In the genomic region with DNA sequence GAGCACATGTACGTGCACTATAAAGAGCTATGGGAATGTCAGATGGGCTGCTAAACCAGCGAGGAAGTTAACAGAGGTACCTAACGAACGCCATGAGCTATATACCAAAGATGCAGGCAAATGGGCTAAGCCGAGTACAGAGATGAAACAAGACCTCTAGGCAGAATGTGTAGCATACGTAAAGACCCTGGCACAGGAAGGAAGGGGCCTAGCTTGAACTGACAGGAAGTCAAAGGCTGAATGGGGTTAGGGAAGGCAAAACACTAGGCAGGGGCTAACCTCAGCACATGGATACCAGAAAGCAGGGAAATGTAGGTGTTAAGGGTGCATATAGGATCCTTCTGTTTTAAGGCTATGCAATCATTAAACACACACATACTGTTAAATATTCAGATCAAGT, we compare ENCODE assay signal across 20 mouse cellular contexts.
"Had no signal": no experiment of that assay in that cellular context is flagged by ENCODE, and none has a peak within 500 bp of the region (broad histone marks: within the 10 kb centered on the region; RNA-seq: fewer than 3 reads in every experiment).

No protein-coding gene starts in this region.

- H3K4me3 ChIP-seq: heart, embryonic 10.5 days; heart, embryonic 12.5 days; intestine, embryonic 15.5 days; layer of hippocampus, adult 2 months; left cerebral cortex, adult 2 months; limb, embryonic 13.5 days; limb, embryonic 15.5 days had no signal

- ATAC-seq: forebrain, postnatal 0 days; hindbrain, embryonic 16.5 days; inflammation-experienced regulatory T-cells, adult 6 months; intestine, embryonic 15.5 days; intestine, postnatal 0 days had no signal

- H3K4me2 ChIP-seq: heart, embryonic 12.5 days; hindbrain, embryonic 14.5 days; intestine, embryonic 15.5 days; limb, embryonic 13.5 days; limb, embryonic 15.5 days had no signal

- H3K9me3 ChIP-seq: heart, embryonic 10.5 days; heart, embryonic 12.5 days; intestine, embryonic 15.5 days; limb, embryonic 13.5 days; limb, embryonic 15.5 days had no signal

- H3K27ac ChIP-seq: heart, embryonic 10.5 days; hindbrain, embryonic 14.5 days; intestine, embryonic 15.5 days; layer of hippocampus, adult 2 months; left cerebral cortex, adult 2 months; limb, embryonic 13.5 days; limb, embryonic 15.5 days had no signal

- H3K36me3 ChIP-seq: heart, embryonic 10.5 days; heart, embryonic 12.5 days; intestine, embryonic 15.5 days; limb, embryonic 13.5 days; limb, embryonic 15.5 days had no signal

- H3K27me3 ChIP-seq: heart, embryonic 12.5 days; intestine, embryonic 15.5 days; limb, embryonic 13.5 days; limb, embryonic 15.5 days had no signal

- H3K9ac ChIP-seq: forebrain, postnatal 0 days; heart, embryonic 12.5 days; hindbrain, embryonic 14.5 days; intestine, embryonic 15.5 days; limb, embryonic 13.5 days; limb, embryonic 15.5 days had no signal

- DNase-seq: forebrain, postnatal 0 days; gastrocnemius, postnatal 25 days; heart, adult 18-20 months; heart, postnatal 10 days; heart, postnatal 4 days; kidney, adult 18-20 months; kidney, adult 8-10 months; kidney, postnatal 10 days; kidney, postnatal 36 days had no signal
